17 mouse cellular contexts compared by ENCODE assay signal in genomic region chr8:86762806-86763205, GRCm38 (mm10).
"Had no signal": no experiment of that assay in that cellular context is flagged by ENCODE, and none has a peak within 500 bp of the region (broad histone marks: within the 10 kb centered on the region; RNA-seq: fewer than 3 reads in every experiment).

No protein-coding gene starts in this region.

- H3K4me1 ChIP-seq: neural tube, embryonic 12.5 days; neural tube, embryonic 13.5 days had no signal

- H3K27me3 ChIP-seq: neural tube, embryonic 12.5 days; neural tube, embryonic 13.5 days; neural tube, embryonic 15.5 days; stomach, embryonic 15.5 days had no signal

- H3K36me3 ChIP-seq: neural tube, embryonic 12.5 days; neural tube, embryonic 13.5 days; neural tube, embryonic 15.5 days; stomach, embryonic 15.5 days had no signal

- H3K4me3 ChIP-seq: neural tube, embryonic 12.5 days; neural tube, embryonic 13.5 days; neural tube, embryonic 15.5 days; stomach, embryonic 15.5 days had no signal

- DNase-seq: retina, postnatal 1 day; right cerebral cortex, adult 18-20 months; right cerebral cortex, postnatal 14 days; right cerebral cortex, postnatal 25 days; right cerebral cortex, postnatal 4 days; spleen, adult 18-20 months; thymus, adult 18-20 months; thymus, adult 2 months; thymus, postnatal 14 days; thymus, postnatal 25 days; thymus, postnatal 36 days; thymus, postnatal 4 days had no signal

- H3K27ac ChIP-seq: neural tube, embryonic 12.5 days; neural tube, embryonic 13.5 days; neural tube, embryonic 15.5 days; stomach, embryonic 15.5 days; stomach, postnatal 0 days had no signal

- H3K9ac ChIP-seq: neural tube, embryonic 12.5 days; neural tube, embryonic 13.5 days; neural tube, embryonic 15.5 days; stomach, embryonic 15.5 days had no signal
